Mouse (Mus musculus) testis, adult 2 months (tissue): ENCODE measurements around the gene Gmfg.

ENCODE experiments used
- CTCF ChIP-seq: fragments of 200-500 bp; IDR thresholded peaks from 2 replicates; pipeline ENCODE4 v1.5.1; 2012; ENCODE audit warnings: low read depth, mild to moderate bottlenecking, inconsistent platforms, low read length, moderate library complexity; ENCODE audit not compliant: control insufficient read depth, insufficient read depth, insufficient replicate concordance
- POLR2A ChIP-seq: fragments of 200-500 bp; IDR thresholded peaks from 2 replicates; pipeline ENCODE4 v1.6.1; 2012; ENCODE audit warnings: low read depth, mild to moderate bottlenecking, inconsistent platforms, low read length, moderate library complexity; ENCODE audit not compliant: control insufficient read depth

DNA sequence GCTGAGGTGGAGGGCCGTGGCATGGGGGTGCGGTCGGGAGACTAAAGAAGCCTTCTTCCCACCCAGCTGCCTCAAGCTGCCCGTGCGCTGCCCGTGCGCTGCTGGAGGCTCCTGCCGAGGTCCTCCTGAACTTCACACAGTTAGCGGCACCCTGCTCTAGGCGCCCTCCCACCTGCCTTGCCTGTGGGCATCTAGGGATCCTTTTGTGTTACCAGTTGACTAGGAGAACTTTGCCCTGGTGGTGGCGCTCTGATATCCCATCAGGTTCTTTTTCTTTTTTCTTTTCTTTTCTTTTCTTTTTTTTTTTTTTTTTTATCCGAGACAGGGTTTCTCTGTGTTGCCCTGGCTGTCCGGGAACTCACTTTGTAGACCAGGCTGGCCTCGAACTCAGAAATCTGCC, 53.7 kb downstream of the Gmfg start:
- TF ChIP-seq CTCF (no peak), POLR2A (no peak)
